ENCODE assay signal across 19 mouse cellular contexts in the genomic region with DNA sequence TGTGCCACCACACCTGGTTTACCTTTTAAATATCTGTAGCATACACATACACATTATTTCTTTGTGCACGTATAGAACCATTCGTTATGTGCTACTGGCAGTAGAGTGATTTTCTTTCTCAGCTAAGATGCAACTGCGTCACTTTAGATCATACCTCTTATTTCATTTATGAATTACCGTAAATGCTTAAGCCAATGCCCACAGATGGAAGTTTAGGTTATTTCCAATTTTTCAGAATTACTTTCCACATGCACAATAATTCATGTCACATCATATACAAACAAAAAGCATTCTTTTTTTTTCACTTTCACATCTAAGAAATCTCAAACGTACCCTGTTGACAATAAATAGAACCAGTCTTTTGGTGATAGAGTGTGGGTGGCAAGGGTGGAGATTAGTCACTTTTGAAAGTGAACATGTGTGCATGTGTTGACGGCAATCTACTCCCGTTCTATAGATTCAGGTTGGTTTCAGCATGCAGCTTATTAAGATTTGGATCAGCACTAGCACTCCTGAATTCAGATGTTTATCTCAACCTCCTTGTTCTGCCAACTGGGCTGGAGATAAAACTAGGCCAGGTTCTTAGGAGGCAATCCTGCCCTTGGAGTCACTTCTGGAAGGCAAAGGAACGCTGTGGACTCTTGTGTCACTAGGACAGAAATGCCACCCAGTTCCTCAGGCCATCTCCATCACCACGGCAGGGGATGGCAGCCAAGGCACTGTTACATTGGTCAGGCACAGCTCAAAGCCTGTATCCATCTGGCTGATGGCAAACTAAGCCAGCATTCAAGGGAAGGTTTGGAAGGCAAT.
"Had no signal": no experiment of that assay in that cellular context is flagged by ENCODE, and none has a peak within 500 bp of the region (broad histone marks: within the 10 kb centered on the region; RNA-seq: fewer than 3 reads in every experiment).

No protein-coding gene starts in this region.

- ATAC-seq: liver, postnatal 0 days; lung, postnatal 0 days; midbrain, embryonic 15.5 days had no signal

- H3K27me3 ChIP-seq: limb, embryonic 12.5 days; limb, embryonic 15.5 days; midbrain, embryonic 12.5 days; midbrain, embryonic 15.5 days; neural tube, embryonic 12.5 days; neural tube, embryonic 15.5 days; stomach, embryonic 15.5 days had no signal

- H3K36me3 ChIP-seq: limb, embryonic 12.5 days; limb, embryonic 15.5 days; midbrain, embryonic 12.5 days; midbrain, embryonic 15.5 days; neural tube, embryonic 12.5 days; neural tube, embryonic 15.5 days; stomach, embryonic 15.5 days had no signal

- H3K4me3 ChIP-seq: limb, embryonic 12.5 days; limb, embryonic 15.5 days; midbrain, embryonic 12.5 days; midbrain, embryonic 15.5 days; neural tube, embryonic 12.5 days; neural tube, embryonic 15.5 days; stomach, embryonic 15.5 days had no signal

- DNase-seq: kidney, postnatal 14 days; kidney, postnatal 4 days; left cerebral cortex, postnatal 4 days; liver, postnatal 0 days; lung, embryonic 14.5 days; retina, postnatal 1 day; right cerebral cortex, postnatal 25 days; spleen, adult 18-20 months; thymus, adult 18-20 months had no signal

- H3K27ac ChIP-seq: limb, embryonic 12.5 days; limb, embryonic 15.5 days; liver, embryonic 14.5 days; macrophage; midbrain, embryonic 12.5 days; midbrain, embryonic 15.5 days; neural tube, embryonic 12.5 days; neural tube, embryonic 15.5 days; stomach, embryonic 15.5 days had no signal

- H3K4me1 ChIP-seq: limb, embryonic 12.5 days; limb, embryonic 15.5 days; midbrain, embryonic 12.5 days; midbrain, embryonic 15.5 days; neural tube, embryonic 12.5 days; neural tube, embryonic 15.5 days; stomach, embryonic 15.5 days had no signal
